Mouse (Mus musculus): ENCODE data around the gene Fzd9.

The Fzd9 gene

GRCm38 (mm10) chr5:135251079-135251454, at the start of gene Fzd9:
Fzd9 (minus strand) TSS chr5:135251230.
- in situ Hi-C loops (cut with MboI, MseI): no loop called here

DNA sequence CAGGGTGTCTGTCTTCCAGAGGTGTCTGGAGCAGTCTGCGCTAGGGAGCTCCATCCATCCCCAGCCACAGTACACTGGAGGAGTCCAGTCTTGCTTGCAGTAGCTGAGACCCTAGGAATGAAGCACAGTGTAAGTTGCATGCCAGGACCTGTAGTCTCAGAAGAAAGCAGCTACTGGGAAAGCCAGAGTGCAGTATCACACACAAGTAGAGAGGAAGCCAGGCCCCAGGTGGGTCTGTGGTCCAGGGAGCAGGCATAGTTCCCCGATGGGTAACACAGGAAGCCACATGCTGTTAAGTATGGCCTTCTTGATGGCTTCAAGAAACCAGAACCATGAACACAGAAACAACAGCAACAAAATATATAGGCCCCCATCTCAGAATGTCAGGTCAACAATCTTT, 41.0 kb upstream of the Fzd9 start:
- in situ Hi-C loops (cut with MboI, MseI): no loop called here

DNA sequence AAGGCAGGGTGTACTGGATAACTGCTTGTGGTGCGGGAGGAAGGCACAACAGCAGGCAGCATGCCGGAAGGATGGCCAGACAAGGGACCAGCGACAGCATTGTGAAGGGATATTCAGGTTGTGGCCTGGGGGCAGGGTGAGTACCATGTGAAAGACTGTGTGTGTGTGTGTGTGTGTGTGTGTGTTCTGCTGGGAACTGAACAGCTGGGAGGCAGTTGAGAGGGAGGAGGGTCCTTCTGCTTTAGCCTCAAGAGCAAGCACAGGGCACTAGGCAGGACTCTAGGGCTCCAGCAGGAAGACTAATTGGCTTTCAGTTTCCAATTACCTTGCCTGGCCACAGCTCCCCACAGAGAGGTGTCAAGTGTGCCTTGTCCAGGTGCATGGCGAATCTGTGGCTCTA, 40.2 kb upstream of the Fzd9 start:
- in situ Hi-C loops (cut with MboI, MseI): no loop called here

- in situ Hi-C loops (cut with MboI, MseI): no loop called here
These were observed 39.7 kb upstream of the Fzd9 start for GRCm38 (mm10) chr5:135290703-135291102.

DNA sequence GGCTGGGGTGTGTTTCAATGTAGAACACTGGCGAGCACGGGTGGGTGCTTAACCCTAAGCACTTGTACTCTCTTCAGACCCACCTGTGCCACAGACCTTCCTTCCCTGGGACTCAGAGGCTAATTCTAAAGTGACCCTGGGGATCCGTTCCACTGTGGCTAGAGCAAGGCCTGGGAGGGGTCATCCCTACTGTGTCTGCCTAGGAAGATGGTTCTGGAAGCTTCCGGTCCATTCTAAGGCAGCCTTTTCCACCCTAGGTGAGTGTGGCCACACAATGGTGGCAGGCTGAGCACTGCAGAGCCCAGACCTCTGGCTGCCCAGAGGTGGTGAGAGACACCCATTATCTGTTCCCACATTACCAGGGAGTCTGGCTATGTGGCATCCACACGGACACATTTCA, 35.9 kb upstream of the Fzd9 start:
- in situ Hi-C loops (cut with MboI, MseI): loop anchor here (10.0 kb wide), 1 partner anchor 52 kb away; no protein-coding TSS in a partner anchor

GRCm38 (mm10) chr5:135286185-135286584, 35.2 kb upstream of the Fzd9 start:
- in situ Hi-C loops (cut with MboI, MseI): loop anchor here (10.0 kb wide), 1 partner anchor 51 kb away; no protein-coding TSS in a partner anchor

- in situ Hi-C loops (cut with MboI, MseI): loop anchor here (10.0 kb wide), 1 partner anchor 50 kb away; no protein-coding TSS in a partner anchor
These were observed 34.2 kb upstream of the Fzd9 start for GRCm38 (mm10) chr5:135285211-135285610.

DNA sequence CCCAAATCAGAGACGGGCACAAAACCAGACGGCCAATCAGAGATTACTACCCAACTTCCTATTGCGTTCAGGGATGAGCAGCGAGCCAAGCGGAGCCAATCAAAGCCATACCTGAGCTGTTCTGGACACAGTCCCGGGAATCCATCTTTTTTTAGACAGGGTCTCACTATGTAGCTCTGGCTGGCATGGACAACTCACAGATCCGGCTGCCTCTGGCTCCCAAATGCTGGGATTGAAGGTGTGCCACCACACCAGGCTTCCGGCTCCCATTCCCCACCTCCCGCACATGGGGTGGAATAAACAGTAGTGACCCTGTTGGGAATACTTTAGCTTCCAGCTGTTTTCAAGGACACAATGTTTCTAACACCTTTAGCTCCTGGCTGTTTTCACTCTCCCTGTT, 29.2 kb upstream of the Fzd9 start:
- in situ Hi-C loops (cut with MboI, MseI): loop anchor here (10.0 kb wide), 1 partner anchor 45 kb away; no protein-coding TSS in a partner anchor

- in situ Hi-C loops (cut with MboI, MseI): no loop called here
These were observed 25.6 kb upstream of the Fzd9 start for GRCm38 (mm10) chr5:135276597-135276996.

DNA sequence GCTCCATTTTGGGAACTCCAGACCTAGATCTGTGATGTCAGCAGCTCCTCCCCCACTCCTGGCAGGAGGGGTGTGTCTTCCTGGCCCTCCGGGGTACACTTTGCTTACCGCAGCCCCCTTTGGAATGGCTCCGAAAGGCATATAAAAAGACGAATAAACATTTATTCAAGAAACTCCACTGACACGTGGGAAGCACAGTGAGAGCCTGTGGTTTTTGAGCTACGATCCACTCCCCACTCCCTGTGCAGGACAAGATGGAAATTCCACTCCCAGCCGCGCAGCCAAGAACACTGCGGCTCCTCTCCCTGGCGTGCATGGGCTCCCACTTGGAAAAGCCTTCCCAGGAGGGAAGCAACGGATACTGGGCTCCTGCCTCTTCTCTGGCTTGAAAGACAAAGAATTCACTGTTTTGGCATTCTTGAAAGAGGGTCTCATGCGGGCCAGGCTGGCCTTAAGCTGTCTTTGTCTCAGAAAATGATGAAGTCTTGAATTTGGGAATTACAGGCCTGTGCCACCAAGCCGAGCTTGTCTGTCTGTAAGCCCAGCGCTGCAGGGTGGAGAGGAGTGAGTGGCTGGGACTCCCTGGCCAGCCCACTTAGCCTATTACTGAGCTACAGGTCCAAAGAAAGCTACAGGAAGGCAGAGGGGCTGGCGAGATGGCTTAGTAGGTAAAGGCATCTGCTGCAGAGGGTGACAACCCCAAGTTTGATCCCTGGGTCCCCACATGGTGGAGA, 23.8 kb upstream of the Fzd9 start:
- in situ Hi-C loops (cut with MboI, MseI): no loop called here

DNA sequence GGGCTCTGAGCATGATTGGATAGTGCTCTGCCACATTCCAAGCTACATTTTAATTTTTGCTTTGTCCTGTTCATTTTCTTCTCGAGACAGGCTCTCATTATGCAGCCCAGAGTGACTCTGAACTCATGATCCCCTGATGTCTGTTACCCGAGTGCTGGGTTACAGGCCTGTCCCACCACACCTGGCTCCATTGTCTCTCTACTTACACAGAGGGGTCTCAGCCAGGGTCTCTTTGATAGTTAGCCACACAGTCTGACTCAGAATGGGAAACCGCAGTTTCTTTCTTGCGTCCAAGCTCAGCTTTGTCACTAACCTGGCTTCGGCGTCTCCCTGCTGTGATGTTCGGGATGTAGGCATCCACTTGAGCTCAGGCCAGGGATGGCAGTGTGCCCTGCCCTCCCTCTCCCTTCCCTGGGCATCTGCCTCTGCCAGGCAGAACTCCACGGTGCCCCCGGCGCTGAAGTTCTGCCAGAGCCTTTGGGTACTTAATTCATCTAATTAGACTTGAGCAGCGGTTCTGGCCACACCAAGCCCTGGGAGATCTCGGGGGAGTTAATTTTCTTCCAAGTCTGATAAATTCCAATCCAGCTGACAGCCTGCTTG, 20.6 kb upstream of the Fzd9 start:
- in situ Hi-C loops (cut with MboI, MseI): no loop called here

DNA sequence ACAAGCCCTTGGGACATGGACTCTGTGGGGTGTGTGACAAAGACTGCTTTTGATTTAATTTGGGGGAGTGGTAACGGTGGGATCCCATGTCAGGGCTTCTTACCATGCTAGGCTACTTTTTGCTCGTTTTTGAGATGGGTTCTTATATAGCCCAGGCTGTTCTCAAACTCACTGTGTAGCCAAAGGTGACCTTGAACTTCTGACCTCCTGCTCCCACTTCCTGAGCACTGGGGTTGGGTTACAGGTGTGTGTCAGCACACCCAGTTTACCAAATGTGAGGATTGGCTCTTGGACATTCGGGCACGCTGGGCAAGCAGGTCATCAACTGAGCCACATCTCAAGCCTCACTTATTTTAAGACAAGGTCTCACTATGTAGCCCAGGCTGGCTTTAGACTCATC, 19.3 kb upstream of the Fzd9 start:
- in situ Hi-C loops (cut with MboI, MseI): no loop called here

DNA sequence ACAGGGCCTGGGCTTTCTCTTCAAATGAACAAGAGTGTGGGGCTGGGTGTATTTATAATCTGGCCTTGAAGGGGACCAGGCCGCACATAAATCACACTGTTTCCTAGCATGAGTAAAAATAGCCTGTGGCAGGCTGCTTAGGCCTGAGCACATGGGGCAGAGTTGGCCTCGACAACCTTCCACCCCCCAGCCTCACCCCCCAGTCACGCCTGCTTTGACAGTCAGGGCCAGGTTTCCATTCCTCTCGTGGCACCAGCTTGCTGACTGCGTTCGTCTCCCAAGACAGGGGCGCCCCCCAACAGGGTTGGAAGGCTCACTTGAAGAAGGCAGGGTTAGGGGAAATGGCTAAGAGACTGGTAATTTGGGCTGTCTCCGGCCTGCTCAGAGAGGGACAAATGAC, 18.4 kb upstream of the Fzd9 start:
- in situ Hi-C loops (cut with MboI, MseI): no loop called here

GRCm38 (mm10) chr5:135264548-135264947, 13.5 kb upstream of the Fzd9 start:
- in situ Hi-C loops (cut with MboI, MseI): no loop called here

GRCm38 (mm10) chr5:135263866-135264503, 13.0 kb upstream of the Fzd9 start:
- in situ Hi-C loops (cut with MboI, MseI): no loop called here

DNA sequence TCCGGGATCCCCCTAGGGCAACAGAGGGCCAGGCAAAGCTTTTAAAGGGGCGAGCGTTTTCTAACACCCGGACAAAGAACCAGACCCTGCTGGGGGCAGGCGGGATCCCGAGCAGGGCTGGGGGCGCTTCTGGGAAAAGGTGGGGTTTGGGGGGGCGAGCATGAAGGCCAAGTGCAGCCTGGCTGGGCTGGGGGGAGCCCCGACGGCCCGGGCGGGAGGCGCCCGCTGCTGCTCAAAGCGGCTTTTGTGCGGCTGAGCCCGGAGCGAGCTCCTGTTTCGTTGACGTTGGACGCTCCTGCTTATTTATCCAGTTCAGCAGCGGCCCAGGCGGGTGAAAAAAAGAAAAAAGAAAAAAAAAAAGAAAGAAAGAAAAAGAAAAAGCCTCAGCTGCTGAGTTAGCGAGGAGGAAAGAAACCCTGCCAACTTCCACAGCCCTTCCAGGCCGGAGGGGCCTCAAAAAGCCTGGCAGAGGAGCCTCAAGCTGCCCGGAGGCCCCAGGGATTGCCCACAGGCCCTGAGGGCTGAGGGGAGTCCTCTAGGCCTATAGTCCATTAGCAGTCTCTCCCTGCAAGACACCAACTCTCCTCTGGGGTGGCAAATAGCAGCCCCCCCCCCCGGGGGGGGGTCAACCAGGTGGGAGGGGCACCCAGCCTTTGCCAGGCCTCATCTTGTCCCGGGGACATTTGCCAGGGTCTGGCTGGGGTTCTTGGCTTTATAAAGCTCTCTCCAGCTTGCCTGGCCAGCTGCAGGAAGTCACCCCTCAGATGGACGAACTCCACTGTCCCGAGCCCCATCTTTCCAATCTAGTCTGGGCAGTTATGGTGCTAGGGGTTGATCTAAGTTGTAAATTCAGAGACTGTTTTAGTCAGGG, 7.5 kb upstream of the Fzd9 start:
- in situ Hi-C loops (cut with MboI, MseI): no loop called here

DNA sequence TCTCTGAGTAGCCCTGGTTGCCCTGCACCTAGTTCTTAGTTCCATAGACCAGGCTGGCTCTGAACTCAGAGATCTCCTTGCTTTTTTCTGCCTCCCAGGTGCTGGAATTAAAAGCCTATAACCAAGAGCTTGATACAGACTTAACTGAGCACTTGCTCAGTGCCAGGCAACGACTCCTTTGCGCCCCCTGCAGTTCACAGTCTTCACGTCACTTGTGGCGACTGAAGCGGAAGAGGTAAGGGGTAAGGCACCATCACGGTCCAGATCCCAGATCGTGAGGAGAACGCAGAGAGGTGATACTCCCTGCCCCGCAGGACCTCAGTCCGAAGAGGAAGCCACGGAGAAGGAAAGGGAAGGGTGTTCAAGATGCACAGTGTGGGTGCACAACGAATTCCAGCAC, 6.5 kb upstream of the Fzd9 start:
- in situ Hi-C loops (cut with MboI, MseI): no loop called here

GRCm38 (mm10) chr5:135256166-135256565, 5.1 kb upstream of the Fzd9 start:
- in situ Hi-C loops (cut with MboI, MseI): no loop called here

DNA sequence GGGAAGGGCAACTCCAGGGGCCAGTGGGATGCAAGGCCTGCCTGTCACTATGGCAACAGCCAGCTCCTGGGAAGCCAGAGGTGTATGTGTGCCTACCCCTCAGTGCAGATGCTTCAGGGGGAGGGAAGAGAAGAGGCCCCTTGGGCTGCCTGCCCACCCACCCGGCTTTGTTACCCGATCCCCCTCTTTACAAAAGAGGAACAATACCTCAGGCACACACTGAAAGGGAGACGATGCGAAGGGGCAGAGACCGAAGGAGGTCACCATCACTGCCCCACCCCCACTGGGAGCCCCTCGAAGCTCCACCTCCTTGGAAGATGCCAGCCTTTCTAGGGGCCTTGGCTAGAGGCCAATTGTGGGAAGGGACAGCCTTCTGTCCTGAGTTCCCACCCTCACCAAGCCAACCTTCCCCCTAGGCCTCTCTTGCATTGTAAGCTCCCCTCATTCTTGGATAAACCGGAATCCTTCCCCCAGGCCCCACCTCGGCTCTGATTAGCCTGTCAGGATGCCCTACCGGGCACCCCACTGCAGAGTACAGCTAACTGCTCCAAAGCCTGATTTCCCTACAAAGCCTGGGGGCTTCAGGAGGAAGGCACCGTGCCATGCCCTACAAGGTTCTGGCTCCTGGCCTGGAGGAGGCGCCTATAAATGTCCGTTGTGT, 2.8 kb upstream of the Fzd9 start:
- in situ Hi-C loops (cut with MboI, MseI): no loop called here

DNA sequence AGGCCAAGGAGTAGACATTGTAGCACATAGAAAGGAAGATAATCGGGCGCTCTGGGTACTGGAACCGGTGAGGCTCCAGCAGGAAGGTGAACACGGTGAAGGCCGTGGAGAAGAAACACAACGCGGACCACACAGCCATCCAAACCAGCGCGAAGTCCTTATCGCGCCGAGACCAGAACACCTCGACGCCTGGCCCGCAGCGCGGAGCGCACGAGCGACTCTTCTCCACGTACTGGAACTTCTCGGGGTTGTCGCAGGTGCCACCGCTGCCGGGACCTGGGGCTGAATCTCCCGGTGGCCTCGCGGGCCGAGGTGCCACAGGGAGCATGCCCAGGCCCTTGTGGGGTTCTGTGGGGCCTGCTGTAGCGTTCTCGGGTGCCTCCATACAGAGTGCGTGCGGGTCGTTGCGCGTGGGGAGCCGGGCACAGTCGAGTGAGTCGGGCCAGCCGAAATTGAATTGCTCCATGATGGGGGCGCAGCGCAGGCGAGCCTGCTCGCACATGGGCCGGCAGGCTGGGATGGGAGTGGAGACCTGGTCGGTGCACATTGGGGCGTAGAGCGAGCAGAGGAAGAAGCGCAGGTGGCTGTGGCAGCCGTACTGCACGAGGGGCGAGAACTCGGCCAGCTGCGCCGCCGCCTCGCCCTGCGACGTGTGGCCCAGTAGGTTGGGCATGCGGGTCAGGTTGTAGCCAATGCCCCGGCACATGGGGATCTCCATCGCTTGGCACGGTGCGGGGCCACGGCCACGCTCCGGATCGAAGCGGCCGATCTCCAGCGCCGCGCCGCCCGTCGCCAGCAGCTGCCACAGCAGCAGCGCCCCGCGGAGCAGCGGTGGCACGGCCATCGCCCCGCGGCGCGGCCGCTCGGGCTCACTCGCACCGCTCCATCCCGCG, 598 bp downstream of the Fzd9 start:
- in situ Hi-C loops (cut with MboI, MseI): no loop called here

All from T-helper 1 cell (primary cell).